Mouse (Mus musculus) lung, postnatal 14 days (tissue): Measurements from ENCODE around the gene 1300017J02Rik.
A peak's percentile ranks its signal among the peaks of the same experiment; 100 is the strongest.

Source experiments
- DNase-seq: peaks from one replicate; pipeline ENCODE4 v3.0.0; 2021

1300017J02Rik gene

DNA sequence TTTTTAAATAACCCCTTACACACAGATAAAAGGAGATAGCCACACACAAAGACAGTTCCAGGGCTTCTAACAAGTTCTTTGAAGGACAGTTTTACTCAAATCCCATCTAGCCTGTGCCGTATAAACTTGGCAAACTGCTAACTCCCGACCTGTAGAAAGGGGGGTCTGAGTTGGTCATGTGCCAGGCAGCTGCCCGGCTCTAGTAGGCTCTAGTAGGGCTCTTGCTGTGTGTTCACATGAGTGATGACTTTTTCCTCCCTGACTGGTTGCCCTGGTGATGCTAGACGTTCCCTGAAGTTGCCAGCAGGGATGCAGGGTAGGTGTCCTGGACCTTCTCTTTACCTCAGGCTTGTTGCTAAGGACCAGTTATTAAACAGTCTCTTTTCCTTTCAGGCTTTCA lies 33.8 kb downstream of the 1300017J02Rik start:
- no peak for DNase-seq

DNA sequence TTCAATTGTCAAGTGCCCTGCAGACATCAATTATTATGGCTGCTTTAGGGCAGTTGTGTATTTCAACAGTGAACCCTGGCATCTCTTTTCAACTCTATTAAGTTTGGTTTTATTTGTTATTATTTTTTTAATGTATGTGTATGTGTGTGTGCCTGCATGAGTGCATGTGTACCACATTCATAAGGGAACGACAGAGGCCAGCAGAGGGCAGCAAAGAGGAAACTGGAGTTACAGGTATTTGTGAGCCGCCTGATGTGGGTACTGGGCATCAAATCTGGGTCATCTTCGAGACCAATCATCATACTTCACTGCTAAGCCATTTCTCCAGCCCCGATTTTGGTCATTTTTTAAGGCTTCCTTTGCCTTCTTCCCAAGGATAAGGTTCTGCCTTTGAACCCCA lies 39.1 kb downstream of the 1300017J02Rik start:
- DNase-seq = no peak

DNA sequence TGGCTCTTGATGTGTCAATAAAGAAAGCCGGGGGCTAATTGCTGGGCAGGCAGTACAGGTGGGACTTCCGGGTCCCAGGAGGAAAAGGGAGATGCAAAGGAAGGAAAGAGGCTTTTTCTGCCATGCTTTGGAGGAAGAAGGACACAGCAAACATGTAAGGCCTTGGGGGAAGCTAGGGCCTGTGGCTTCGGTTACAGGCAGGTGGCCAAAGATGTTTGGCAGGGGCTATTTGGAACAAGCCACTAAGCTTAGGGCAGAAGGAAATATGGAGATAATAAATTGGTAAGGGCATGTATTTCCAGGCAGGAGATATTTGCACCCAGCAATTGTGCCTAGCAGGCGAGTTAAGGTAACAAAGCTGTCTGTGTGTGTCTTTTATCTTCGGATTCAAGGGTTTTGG lies 52.0 kb downstream of the 1300017J02Rik start:
- DNase-seq = no peak

DNA sequence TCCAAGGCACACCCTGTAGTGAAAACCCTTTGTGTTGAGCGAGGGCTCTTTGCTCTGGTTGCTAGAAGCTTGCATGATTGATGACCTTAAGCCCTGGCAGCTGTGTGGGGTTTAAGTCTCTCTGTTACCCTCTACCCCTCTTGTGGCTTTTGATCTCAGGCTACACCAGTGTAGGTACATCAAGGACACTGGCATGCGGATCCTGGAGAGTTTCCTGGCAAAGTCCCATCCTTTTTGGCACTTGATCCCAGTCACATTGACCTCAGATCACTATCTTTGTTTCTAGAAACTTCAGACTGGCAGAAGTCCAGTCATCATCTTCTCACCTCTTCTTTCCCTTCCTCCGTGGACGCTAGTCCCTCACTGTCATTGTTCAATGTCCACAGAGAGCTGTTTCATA lies 56.3 kb downstream of the 1300017J02Rik start:
- DNase-seq = no peak

DNA sequence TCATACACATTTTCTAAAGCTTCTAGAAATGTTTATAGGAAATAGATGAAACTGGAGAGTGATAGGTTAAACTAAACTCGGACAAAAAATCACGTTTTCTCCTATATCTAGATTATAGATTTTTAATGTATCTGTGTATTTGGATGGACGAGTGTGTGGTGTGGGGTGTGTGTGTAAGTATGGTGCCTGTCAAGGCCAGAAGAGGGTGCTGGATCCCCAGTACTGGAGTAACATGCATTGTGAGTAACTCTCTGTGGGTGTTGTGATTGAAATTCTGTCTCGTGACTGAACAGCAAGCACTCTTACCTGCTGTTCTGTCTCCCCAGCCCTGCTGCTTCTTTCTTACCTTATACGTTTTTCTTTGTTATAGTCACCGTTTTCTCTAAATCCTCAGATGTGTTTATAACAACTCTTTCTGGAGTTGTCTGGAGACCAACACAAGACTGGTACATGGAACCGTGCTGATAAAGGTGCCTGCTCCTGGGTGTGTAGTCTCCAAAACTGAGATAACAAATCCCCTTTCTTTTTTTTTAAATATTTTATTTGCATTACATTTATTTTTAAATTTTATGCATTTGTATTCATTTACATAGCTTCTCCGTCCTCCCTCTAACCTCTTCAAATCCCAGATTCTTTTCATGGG lies 58.2 kb downstream of the 1300017J02Rik start:
- DNase-seq = no peak

DNA sequence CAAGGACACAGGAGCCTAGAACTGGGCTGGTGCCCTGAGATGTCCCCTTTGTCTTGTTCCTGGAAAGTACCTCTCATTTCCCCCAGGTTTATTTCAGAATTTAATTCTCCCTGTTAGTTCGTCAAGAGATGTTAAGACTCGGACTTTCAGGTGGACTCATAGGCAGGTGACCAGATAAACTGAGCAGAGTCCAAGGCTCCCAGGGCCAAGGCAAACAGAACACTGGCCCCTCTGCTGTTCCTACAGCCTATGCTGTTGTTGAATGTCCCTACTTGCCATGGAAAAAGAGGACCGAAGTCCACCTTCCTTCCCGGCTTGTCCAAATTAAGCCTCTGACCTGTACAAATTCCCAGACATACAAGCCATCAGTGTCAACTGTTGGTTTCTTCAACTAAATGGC lies 61.2 kb downstream of the 1300017J02Rik start:
- DNase-seq = no peak

DNA sequence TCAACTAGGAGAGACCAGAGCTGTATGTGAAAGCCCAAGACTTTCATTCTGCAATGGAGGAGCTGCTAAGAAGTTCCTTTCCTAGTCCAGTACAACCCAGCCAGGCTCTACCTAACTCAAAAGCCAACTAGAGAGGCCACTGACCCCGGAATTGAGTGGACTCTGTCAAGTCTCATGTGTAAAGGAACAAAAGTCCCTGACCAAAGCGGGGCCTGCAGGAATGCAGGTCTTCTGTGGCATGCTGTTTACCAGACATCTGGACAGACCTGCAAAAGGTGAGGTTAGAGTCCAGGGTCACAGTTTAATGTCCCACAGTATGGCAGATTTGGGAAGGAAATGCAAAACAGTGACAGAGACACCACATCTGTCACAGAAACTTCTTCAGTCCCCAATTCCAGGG lies 63.7 kb downstream of the 1300017J02Rik start:
- DNase-seq = no peak

DNA sequence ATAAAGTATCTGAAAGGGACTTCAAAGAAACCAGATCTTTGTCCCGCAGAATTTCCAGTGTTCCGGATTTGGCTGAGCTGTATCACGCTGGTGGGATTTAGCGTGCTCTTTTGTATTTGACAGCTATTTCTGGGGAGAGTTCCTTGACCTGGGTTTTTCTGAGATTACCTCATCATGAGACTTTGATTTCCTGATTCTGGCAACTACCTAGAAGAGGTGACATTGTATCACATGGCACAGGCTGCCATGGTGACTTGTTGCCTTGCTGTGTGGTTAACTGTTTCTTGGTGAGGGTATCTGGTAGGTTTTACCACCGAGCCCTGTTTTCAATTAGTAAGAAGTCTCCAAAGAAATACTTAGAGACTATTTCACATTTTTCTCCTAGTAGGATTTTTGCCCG lies 65.4 kb downstream of the 1300017J02Rik start:
- no peak for DNase-seq

DNA sequence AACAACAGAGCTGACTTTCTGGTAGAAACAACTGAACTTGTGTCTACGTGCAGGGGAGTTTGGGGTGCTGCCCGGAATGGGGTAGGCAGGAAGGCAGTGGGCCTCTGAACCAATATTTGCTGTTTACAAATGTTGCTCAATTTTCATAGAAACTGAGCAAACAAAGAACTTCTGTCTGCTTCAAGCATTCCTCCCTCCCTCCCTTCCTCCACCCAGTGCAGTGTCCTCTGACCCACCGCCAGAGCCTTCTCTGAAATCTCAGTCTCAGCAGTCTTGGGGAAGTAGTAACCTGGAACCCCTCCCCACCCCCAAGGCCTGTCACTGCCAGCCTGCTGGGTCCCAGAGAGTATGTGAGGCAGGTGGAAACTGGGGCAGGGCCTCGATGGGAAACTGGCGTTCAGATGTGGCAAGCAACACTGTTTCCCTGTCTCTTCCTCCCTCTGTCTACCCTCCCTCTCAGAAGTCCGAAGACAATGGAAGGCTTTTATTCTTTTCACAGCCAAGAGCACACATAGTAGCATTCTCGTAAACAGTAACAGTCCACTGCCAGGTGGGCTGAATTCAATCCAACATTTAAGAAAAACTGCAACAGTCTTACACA lies 70.2 kb downstream of the 1300017J02Rik start:
- DNase-seq = peak; percentile 25

DNA sequence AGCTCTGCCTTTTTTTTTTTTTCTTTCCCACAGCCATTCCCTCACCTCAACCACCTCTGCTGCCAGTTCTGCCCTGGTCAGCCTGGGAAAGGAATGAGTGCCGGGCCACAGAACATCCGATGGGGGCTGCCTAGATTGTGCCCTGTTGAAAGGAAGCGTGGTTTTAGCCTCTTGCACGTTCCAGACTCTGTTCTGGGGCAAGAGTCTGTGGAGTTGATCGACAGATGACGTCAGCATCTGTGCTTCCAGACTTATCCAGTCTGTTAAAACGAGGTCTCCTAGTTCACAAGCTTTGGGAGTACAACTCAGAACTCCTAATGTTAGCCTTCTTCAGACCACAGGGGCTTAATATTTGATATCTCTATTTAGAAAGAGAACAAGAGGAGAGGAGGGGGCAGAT lies 70.8 kb downstream of the 1300017J02Rik start:
- no peak for DNase-seq

DNA sequence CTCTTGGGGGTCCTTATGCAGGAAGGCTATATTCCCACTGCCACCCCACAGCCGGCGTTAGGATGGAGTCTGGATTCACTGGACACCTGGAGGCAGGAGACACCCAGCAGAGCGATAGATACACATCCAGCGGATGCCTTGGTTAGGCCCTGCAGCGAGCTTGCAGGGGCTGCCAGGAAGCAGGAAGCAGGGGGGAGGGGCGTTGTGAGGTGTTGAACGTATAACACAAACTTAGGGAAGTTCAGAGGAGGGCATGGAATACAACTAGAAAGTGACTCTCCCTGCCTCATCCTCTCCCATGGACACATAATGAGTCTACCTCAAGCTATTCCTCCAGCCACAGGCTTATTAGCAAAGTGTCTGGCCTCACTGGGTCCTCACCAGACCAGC lies 71.9 kb downstream of the 1300017J02Rik start:
- peak; percentile 29 for DNase-seq

DNA sequence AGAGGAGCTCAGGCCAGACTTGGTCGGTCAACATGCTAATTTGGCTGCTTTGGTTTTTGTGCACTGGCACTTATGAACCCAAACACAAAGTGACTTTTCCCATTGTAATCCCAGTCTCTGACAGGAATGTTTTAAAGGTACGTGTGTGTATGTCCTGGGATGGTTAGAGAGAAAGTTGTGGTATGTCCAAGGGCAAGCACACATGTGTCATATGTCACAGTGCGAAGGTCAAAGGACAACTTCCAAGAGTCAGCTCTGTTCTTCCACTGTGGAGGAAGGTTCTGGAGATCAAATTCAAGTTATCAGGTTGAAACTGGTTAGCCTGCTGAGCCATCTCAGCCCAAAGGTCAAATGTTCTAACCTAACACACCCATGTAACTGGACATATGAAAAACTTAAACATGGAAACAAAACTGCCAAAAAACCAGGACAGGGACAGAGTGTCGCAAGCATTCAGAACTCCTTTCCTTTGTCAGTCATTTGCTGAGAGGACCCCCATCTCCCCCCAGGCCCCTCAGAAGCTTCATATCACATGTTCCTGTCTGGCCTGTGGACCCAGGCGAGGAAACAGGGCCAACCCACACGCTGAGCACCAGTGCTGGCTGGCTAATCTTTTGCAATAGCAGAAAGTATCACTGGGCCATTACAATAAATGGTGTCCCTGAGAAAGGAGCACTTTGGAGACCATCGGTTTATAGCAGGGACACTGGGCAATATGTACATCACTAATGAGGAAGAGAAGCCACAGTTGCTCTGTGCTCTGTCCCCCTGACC lies 72.5 kb downstream of the 1300017J02Rik start:
- no peak for DNase-seq

DNA sequence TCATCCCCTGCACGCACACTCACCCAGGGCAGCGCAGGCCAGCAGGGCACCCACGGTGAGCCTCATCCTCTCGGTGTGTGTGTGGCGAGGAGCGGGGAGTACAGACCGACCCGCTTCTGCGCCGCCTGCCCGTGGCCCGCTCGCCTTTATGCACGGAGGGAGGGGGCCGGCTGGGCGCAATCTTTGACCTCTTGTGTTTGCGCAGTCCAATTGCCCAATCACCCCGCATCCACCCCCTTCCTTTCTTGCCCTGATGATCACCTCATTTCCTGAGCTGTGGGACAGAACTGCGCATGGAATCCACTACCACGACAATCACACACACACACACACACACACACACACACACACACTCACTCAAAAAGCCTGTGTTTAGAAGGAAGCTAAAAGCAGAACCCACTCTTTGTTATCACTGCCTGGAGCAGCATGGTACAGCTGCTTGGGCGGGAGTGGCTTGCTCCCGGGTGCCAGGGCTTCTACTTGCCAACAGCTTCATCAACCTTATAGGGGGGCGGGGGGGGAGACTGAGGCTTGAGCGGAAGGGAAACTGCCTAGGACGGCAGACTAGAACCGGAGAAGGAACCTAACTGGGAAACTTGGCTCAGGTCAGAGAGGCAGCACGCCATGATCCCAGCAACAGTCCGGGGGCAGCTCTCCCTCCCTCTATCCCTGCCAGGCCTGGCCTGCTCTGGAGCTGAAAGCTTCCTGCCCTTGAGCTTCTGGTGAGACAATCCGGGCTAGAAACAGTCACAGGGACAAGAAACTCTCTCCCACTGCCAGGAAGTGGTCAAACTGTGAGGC lies 74.5 kb downstream of the 1300017J02Rik start, which contains the start of the genes Gm20425 and Trf:
TSS of gene Gm20425 (minus strand) at position 157 of the 801 bp plus-strand sequence.
TSS of gene Trf (minus strand) at position 294 of the 801 bp plus-strand sequence.
- DNase-seq = peak; percentile 71

DNA sequence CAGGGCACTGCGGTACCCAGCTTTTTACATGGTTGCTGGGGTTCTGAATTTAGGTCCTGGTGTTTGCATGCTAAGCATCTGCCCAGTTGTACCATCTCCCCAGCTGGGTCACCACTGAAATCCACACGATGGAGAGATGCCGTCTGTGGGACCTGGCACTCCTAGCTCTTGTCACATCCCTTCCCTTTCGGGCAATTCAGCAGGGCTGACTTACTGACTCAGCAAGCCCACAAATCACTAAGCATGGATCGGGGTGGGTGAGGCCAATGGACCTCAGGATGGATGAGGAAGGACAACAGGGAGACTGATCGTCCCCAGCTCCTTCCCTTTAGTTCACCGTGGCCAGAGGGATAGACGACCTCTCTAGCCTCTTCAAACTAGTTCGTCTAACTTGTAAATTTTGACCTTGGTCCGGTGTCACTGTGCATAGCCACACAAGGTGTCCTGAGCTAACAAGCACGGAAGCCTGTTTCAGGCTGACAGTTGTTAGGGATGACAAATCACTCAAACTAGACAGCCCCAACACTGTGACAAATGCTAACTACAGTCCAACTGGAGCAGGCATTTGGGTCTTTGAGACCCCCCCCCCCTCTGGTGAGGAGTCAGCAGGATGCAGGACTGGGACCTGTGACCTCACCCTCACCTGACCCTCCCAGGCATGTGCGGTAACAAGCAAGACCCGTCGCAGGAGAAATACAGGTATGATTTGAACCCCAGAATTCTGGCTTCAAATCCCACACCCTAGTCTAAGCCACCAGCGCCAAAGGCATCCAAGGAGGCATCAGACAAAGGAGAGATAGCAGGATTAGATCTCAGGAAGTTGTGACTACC lies 75.6 kb downstream of the 1300017J02Rik start:
- no peak for DNase-seq

DNA sequence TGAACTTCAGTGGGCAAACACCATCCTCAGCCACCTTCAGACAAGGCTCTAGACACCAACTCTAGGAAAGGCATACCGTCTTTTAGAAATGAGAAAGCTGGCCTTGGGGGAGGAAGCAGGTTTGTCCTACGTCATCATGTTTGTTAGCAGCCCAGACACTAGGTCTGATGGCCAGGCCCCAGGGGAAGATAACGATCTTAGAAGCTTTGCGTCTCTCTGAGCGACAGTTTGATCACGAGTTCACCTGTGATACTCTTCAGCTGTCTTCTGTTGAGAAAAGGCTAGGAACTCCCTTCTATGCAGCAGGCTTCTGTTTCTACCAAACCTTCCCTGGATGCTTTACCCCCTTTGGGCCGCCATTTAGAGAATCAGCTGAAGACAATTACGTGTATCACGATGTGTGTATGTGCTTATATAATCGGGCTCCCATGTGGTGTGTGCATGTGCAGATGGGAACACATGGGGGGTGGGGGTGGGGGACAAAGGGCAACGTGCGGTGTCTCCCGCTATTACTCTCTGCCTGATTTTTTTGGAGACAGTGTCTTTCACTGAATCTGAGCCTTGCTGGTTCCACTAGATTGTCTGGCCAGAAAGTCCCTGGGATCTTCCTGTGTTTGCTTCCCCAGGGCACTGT lies 76.4 kb downstream of the 1300017J02Rik start:
- DNase-seq = no peak

DNA sequence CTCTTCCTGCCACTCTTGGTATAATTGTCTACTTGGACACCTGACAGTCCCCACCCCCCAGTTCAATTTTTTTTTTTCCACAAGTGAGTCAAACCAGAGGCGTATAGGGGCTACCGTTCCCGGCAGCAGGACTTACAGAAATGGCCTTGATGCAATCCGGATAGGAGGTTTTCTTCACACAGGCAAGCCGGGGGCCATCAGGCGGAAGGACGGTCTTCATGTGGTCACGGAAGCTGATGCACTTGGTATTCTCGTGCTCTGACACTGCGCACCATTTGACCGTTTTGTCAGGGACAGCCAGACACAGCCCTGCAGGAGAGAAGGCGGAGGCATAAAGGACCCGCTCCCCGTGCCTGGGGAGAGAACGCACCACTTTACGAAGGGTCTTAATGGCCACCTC lies 77.1 kb downstream of the 1300017J02Rik start:
- DNase-seq = no peak

DNA sequence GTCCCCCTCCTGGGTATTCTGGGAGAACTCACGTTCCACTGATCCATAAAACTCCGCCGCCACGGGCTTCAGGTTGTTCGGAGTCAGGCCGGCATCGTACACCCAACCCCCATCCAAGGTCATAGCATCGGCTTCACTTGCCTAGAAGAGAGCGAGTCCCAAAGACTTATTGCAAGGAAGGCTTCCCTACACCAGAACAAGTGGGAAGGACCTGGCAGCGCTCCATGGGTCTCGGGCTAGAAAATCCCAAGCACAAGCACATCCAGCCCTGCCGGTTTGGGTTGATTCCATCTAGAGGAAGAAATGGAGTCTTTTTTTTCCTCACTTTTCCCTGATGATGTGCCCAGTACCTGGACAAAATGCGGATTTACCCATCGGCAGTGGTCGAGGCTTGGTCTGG lies 78.1 kb downstream of the 1300017J02Rik start:
- peak; percentile 51 for DNase-seq

DNA sequence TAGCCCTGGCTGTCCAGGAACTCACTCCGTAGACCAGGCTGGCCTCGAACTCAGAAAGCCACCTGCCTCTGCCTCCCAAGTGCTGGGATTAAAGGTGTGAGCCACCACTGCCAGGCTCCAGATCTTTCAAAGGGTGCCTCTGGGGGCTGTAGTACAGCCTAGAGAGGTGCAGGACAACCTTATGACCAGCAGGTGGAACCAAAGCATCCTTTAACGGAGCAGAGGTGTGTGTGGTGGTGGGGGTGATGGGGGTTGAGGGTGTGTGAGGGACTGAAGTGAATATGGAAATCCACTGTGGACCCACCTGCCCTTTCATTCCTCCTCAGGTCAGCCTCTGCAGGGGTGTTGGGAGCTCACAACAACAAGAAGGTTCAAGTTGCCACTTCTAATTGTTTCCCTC lies 79.4 kb downstream of the 1300017J02Rik start:
- peak; percentile 40 for DNase-seq

DNA sequence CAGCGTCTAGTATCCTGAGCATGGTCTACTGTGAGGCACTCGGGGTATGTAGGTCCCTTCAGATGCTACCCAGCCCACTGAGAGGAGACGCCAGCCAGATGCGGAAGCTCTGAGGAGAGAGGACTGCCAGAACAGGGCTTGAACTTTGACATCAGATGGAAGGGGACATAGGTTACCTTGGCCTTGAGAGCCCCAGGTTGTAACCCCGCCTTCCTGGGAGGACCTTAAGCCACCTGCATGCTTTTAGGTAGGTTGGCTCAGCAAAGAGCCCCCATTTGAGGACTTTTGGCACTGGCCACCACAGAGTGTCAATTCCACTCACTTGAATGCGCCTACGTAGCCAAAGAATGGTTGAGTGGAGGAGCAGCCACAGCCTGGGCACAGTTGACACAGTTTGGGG lies 80.2 kb downstream of the 1300017J02Rik start:
- no peak for DNase-seq

DNA sequence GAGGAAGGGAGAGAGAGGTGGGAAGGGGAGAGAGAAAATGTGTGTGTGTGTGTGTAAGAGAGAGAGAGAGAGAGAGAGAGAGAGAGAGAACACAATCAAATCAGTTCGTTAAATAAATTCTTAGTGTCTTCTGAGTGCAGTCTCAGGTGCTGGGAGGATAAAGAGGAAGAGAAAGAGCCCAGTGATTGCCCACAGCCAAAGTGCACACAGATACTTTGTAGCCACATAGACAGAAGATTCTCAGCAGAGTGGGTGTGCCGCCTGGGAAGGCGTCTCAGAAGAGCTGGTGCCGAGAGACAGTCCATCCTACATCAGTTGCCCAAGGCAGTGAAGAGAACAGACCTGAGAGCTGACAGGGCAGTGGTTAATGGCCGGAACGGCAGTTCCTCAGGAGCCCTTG lies 90.6 kb downstream of the 1300017J02Rik start:
- no peak for DNase-seq

DNA sequence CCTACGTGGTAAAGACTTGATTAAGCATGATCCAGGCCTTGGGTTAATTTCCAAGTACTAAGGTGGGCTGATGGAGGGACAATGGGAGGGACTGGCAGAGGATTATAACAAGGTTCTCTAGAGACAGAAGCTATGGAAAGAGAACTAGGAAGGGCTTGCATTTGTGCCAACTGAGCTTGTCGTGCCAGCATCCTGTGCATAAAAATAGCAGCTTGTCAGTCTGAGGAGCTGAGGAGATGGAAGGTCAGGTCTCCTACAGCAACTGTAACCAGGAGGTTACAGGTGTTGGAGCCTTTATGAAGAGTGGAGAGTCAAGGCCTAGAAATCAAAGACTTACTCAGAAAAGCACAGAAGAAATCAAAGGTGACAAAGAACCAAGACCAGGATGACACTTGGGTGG lies 91.3 kb downstream of the 1300017J02Rik start:
- no peak for DNase-seq
